Mouse (Mus musculus) embryonic facial prominence, embryonic 13.5 days (tissue): ENCODE measurements around the gene Tmem216. TPM values are rescaled to one million over a fixed set of nuclear protein-coding genes. Genes with fewer than 3 reads are reported as not detected.

Source experiments
- polyA plus RNA-seq: library from polyadenylated mRNA; unstranded; fragments of >200 nt; fragmentation: Nextera tagmentation; extraction: Ambion mirVana; gene quantifications from 2 replicates; pipeline ENCODE4 v1.2.1, GENCODE M21; 2015

Gene Tmem216
- polyA plus RNA-seq, 1 experiment from 2014 or later: 63.7 TPM

Other genes starting within 250 kb of the Tmem216 start
- gene Syt7, start 167.1 kb downstream of the Tmem216 start, polyA plus RNA-seq: 0.46 and 0.76 TPM in 2 replicates
- 0.25 and 0.28 TPM in 2 replicates for gene Lrrc10b, start 98.8 kb downstream of the Tmem216 start, polyA plus RNA-seq
- gene Ppp1r32, start 73.3 kb downstream of the Tmem216 start, polyA plus RNA-seq: 0.27 and 0.39 TPM in 2 replicates
- gene Cpsf7, start 31.0 kb downstream of the Tmem216 start, polyA plus RNA-seq: 48.3 and 50.1 TPM in 2 replicates
- 59.9 and 63.5 TPM in 2 replicates for gene Sdhaf2, start 30.1 kb downstream of the Tmem216 start, polyA plus RNA-seq
- gene Cyb561a3, start 20.9 kb upstream of the Tmem216 start, polyA plus RNA-seq: 18.7 and 21.8 TPM in 2 replicates
- gene Tmem138, start 21.1 kb upstream of the Tmem216 start, polyA plus RNA-seq: 38.3 and 39.1 TPM in 2 replicates
- 355 and 368 TPM in 2 replicates for gene Ddb1, start 49.1 kb upstream of the Tmem216 start, polyA plus RNA-seq
- gene Tkfc, start 49.4 kb upstream of the Tmem216 start, polyA plus RNA-seq: 16.3 and 17.0 TPM in 2 replicates
- gene Vwce, start 78.0 kb upstream of the Tmem216 start, polyA plus RNA-seq: 3.1 and 3.8 TPM in 2 replicates
- not detected in 2 replicates for gene Pga5, start 121.8 kb upstream of the Tmem216 start, polyA plus RNA-seq
- gene Vps37c, start 132.5 kb upstream of the Tmem216 start, polyA plus RNA-seq: 36.4 and 36.8 TPM in 2 replicates
- gene Cd5, start 182.8 kb upstream of the Tmem216 start, polyA plus RNA-seq: 0.41 and 0.42 TPM in 2 replicates